Mouse (Mus musculus): ENCODE data around the gene Ttc28. TPM values are rescaled to one million over a fixed set of nuclear protein-coding genes. Genes with fewer than 3 reads are reported as not detected.

Ttc28 gene
- polyA plus RNA-seq, 2 experiments = 0.48 to 0.81 TPM

GRCm38 (mm10) chr5:111137742-111138141 lies 258.1 kb downstream of the Ttc28 start:
- no peak overlapping the region for H3K27ac ChIP-seq
- H3K36me3 ChIP-seq (replicated peaks; ENCODE audit: control insufficient read depth, insufficient read depth, low read depth) = no peaks in the 10 kb centered on the region
- no peak overlapping the region for H3K9ac ChIP-seq (replicated peaks)
- no peaks in the 10 kb centered on the region for H3K27me3 ChIP-seq (ENCODE audit: control insufficient read depth, insufficient read depth, low read length)
- H3K4me2 ChIP-seq (ENCODE audit: low read depth) = no peak overlapping the region
- no peak for TF ChIP-seq CTCF (IDR thresholded peaks at IDR 0.05; ENCODE audit: low read depth)
- TF ChIP-seq EP300 (IDR thresholded peaks at IDR 0.05; ENCODE audit: low read depth) = no peak
- no peak overlapping the region for H3K4me3 ChIP-seq (ENCODE audit: insufficient read depth in 1 of 2, low read depth in 2 of 2, low read length in 2 of 2)
- 59% methylated on average over 13 of the region's 13 CpGs for WGBS (ENCODE audit: insufficient replicate concordance)
- H3K9me3 ChIP-seq (ENCODE audit: control insufficient read depth, low read length) = no peaks in the 10 kb centered on the region
- DNase-seq (ENCODE audit: low read depth in 3 of 3, low spot score in 3 of 3) (no peak), ATAC-seq (ENCODE audit: insufficient read depth) (no peak)
- peaks cover 0 to 3% of the 10 kb centered on the region in 2 experiments; a peak in 1 of 4 replicates for H3K4me1 ChIP-seq (replicated peaks; ENCODE audit: control insufficient read depth in 2 of 2, insufficient read depth in 2 of 2, low read length in 1 of 2)

- no peak for DNase-seq (ENCODE audit: low read depth in 3 of 3, low spot score in 3 of 3)
- Histone ChIP-seq H3K4me3 (ENCODE audit: insufficient read depth in 1 of 2, low read depth in 2 of 2, low read length in 2 of 2) (no peak overlapping the region), H3K27me3 (ENCODE audit: control insufficient read depth, insufficient read depth, low read length) (no peaks in the 10 kb centered on the region), H3K9me3 (ENCODE audit: control insufficient read depth, low read length) (no peaks in the 10 kb centered on the region), H3K9ac (replicated peaks) (no peak overlapping the region), H3K27ac (no peak overlapping the region), H3K4me1 (replicated peaks; ENCODE audit: control insufficient read depth in 2 of 2, insufficient read depth in 2 of 2, low read length in 1 of 2) (peaks cover 0 to 3% of the 10 kb centered on the region in 2 experiments; a peak in 1 of 4 replicates), H3K4me2 (ENCODE audit: low read depth) (no peak overlapping the region), H3K36me3 (replicated peaks; ENCODE audit: control insufficient read depth, insufficient read depth, low read depth) (no peaks in the 10 kb centered on the region)
- TF ChIP-seq EP300 (IDR thresholded peaks at IDR 0.05; ENCODE audit: low read depth) = no peak
- no peak for TF ChIP-seq CTCF (IDR thresholded peaks at IDR 0.05; ENCODE audit: low read depth)
- ATAC-seq (ENCODE audit: insufficient read depth) = no peak
- WGBS (ENCODE audit: insufficient replicate concordance) = 44% methylated on average over 11 of the region's 11 CpGs
Observed at GRCm38 (mm10) chr5:111138239-111138833, 258.7 kb downstream of the Ttc28 start.

- ATAC-seq (ENCODE audit: insufficient read depth) (peak; percentile 53; the same call in 1 of the 2 replicates), DNase-seq (ENCODE audit: low read depth in 3 of 3, low spot score in 3 of 3) (no peak)
- Histone ChIP-seq H3K9ac (replicated peaks) (no peak overlapping the region), H3K4me3 (ENCODE audit: insufficient read depth in 1 of 2, low read depth in 2 of 2, low read length in 2 of 2) (no peak overlapping the region), H3K4me1 (replicated peaks; ENCODE audit: control insufficient read depth in 2 of 2, insufficient read depth in 2 of 2, low read length in 1 of 2) (peaks cover 0 to 3% of the 10 kb centered on the region in 2 experiments; a peak in 1 of 4 replicates), H3K27ac (no peak overlapping the region), H3K4me2 (ENCODE audit: low read depth) (no peak overlapping the region), H3K27me3 (ENCODE audit: control insufficient read depth, insufficient read depth, low read length) (no peaks in the 10 kb centered on the region), H3K9me3 (ENCODE audit: control insufficient read depth, low read length) (no peaks in the 10 kb centered on the region), H3K36me3 (replicated peaks; ENCODE audit: control insufficient read depth, insufficient read depth, low read depth) (no peaks in the 10 kb centered on the region)
- 27% methylated on average over 7 of the region's 7 CpGs for WGBS (ENCODE audit: insufficient replicate concordance)
- TF ChIP-seq EP300 (IDR thresholded peaks at IDR 0.05; ENCODE audit: low read depth) (no peak), CTCF (IDR thresholded peaks at IDR 0.05; ENCODE audit: low read depth) (no peak)
Observed at GRCm38 (mm10) chr5:111138927-111139565, 259.4 kb downstream of the Ttc28 start.

- DNase-seq (ENCODE audit: low read depth in 3 of 3, low spot score in 3 of 3) = no peak
- no peak overlapping the region for H3K27ac ChIP-seq
- H3K27me3 ChIP-seq (ENCODE audit: control insufficient read depth, insufficient read depth, low read length) = no peaks in the 10 kb centered on the region
Observed at GRCm38 (mm10) chr5:111139622-111140021, 260.0 kb downstream of the Ttc28 start.

GRCm38 (mm10) chr5:111141139-111141885 lies 261.7 kb downstream of the Ttc28 start:
- no peak for DNase-seq (ENCODE audit: low read depth in 3 of 3, low spot score in 3 of 3)
- 50% methylated on average over 20 of the region's 20 CpGs for WGBS (ENCODE audit: insufficient replicate concordance)
- Histone ChIP-seq H3K36me3 (replicated peaks; ENCODE audit: control insufficient read depth, insufficient read depth, low read depth) (no peaks in the 10 kb centered on the region), H3K27me3 (ENCODE audit: control insufficient read depth, insufficient read depth, low read length) (no peaks in the 10 kb centered on the region), H3K9ac (replicated peaks) (no peak overlapping the region), H3K27ac (no peak overlapping the region), H3K4me3 (ENCODE audit: insufficient read depth in 1 of 2, low read depth in 2 of 2, low read length in 2 of 2) (no peak overlapping the region), H3K4me1 (replicated peaks; ENCODE audit: control insufficient read depth in 2 of 2, insufficient read depth in 2 of 2, low read length in 1 of 2) (peaks cover 0 to 3% of the 10 kb centered on the region in 2 experiments; a peak in 1 of 4 replicates), H3K4me2 (ENCODE audit: low read depth) (no peak overlapping the region), H3K9me3 (ENCODE audit: control insufficient read depth, low read length) (no peaks in the 10 kb centered on the region)
- no peak for ATAC-seq (ENCODE audit: insufficient read depth)
- no peak for TF ChIP-seq CTCF (IDR thresholded peaks at IDR 0.05; ENCODE audit: low read depth)
- TF ChIP-seq EP300 (IDR thresholded peaks at IDR 0.05; ENCODE audit: low read depth) = no peak

More at GRCm38 (mm10) chr5:111139622-111140021, 260.0 kb downstream of the Ttc28 start:
- H3K4me2 ChIP-seq (ENCODE audit: low read depth) = no peak overlapping the region
- no peak overlapping the region for H3K4me3 ChIP-seq (ENCODE audit: insufficient read depth in 1 of 2, low read depth in 2 of 2, low read length in 2 of 2)
- no peak overlapping the region for H3K9ac ChIP-seq (replicated peaks)
- no peak for ATAC-seq (ENCODE audit: insufficient read depth)
- H3K36me3 ChIP-seq (replicated peaks; ENCODE audit: control insufficient read depth, insufficient read depth, low read depth) = no peaks in the 10 kb centered on the region
- TF ChIP-seq EP300 (IDR thresholded peaks at IDR 0.05; ENCODE audit: low read depth) (no peak), CTCF (IDR thresholded peaks at IDR 0.05; ENCODE audit: low read depth) (no peak)
- no peaks in the 10 kb centered on the region for H3K9me3 ChIP-seq (ENCODE audit: control insufficient read depth, low read length)
- WGBS (ENCODE audit: insufficient replicate concordance) = 29% methylated on average over 14 of the region's 14 CpGs
- peaks cover 0 to 3% of the 10 kb centered on the region in 2 experiments; a peak in 1 of 4 replicates for H3K4me1 ChIP-seq (replicated peaks; ENCODE audit: control insufficient read depth in 2 of 2, insufficient read depth in 2 of 2, low read length in 1 of 2)
